Mouse (Mus musculus) forebrain, embryonic 16.5 days (tissue): ENCODE data around the gene Tdpoz1. TPM values are rescaled to one million over a fixed set of nuclear protein-coding genes. Genes with fewer than 3 reads are reported as not detected.
"Not testable (repeated sequence)": the region's sequence is repeated elsewhere in the genome, so short reads cannot be mapped to it uniquely, and the experiment has no call there.

Source experiments
- ATAC-seq: fragments of 200-750 bp; cut with Nextera tagmentation; 2 replicates; pipeline ENCODE4 v1.8.0; 2017; ENCODE audit warnings: mild to moderate bottlenecking, moderate library complexity
- H3K27ac ChIP-seq: fragments of 300-500 bp; sonication (generic); 2 replicates; pipeline ENCODE4 v1.5.1; 2014; ENCODE audit warnings: low read length, control low read depth
- H3K27me3 ChIP-seq: fragments of 300-500 bp; sonication (generic); replicated peaks from 2 replicates; pipeline ENCODE4 v1.6.1; 2014; ENCODE audit warnings: low read length; ENCODE audit not compliant: control insufficient read depth, insufficient read depth
- H3K36me3 ChIP-seq: fragments of 300-500 bp; sonication (generic); 2 replicates; pipeline ENCODE4 v1.6.1; 2014; ENCODE audit not compliant: control insufficient read depth, insufficient read depth
- H3K4me1 ChIP-seq: fragments of 300-500 bp; sonication (generic); replicated peaks from 2 replicates; pipeline ENCODE4 v1.6.1; 2014; ENCODE audit warnings: low read length; ENCODE audit not compliant: control insufficient read depth, insufficient read depth
- H3K4me2 ChIP-seq: fragments of 300-500 bp; sonication (generic); 2 replicates; pipeline ENCODE4 v1.6.1; 2014; ENCODE audit warnings: mild to moderate bottlenecking, low read length, control low read depth
- H3K4me3 ChIP-seq: fragments of 300-500 bp; sonication (generic); replicated peaks from 2 replicates; pipeline ENCODE4 v1.5.1; 2014; ENCODE audit warnings: mild to moderate bottlenecking, low read length, control low read depth
- H3K9ac ChIP-seq: fragments of 300-500 bp; sonication (generic); replicated peaks from 2 replicates; pipeline ENCODE4 v1.6.1; 2014; ENCODE audit warnings: low read depth, low read length, control low read depth
- H3K9me3 ChIP-seq: fragments of 300-500 bp; sonication (generic); 2 replicates; pipeline ENCODE4 v1.6.1; 2016; ENCODE audit warnings: low read length; ENCODE audit not compliant: control insufficient read depth
- WGBS: fragments of 180-500 bp; shearing (Covaris S2); extraction: QIAGEN DNeasy Blood & Tissue Kit; methylation state at CpG from one replicate; pipeline ENCODE4 v1.1.7; 2014; 5-methylcytosine and 5-hydroxymethylcytosine counted together
- polyA plus RNA-seq: library from polyadenylated mRNA; unstranded; fragments of >200 nt; fragmentation: Nextera tagmentation; extraction: Ambion mirVana; gene quantifications from 2 replicates; pipeline ENCODE4 v1.2.1, GENCODE M21; 2015

Tdpoz1 gene
- not detected in 2 replicates for polyA plus RNA-seq

GRCm38 (mm10) chr3:93676210-93676609 lies at the start of gene Tdpoz1:
Gene Tdpoz1 (minus strand): TSS chr3:93676310.
- H3K4me3 ChIP-seq, H3K4me2 ChIP-seq, H3K4me1 ChIP-seq, H3K9ac ChIP-seq, H3K27ac ChIP-seq, ATAC-seq, H3K9me3 ChIP-seq, H3K27me3 ChIP-seq, H3K36me3 ChIP-seq: not testable (repeated sequence)
- WGBS, result 79% methylated on average over 2 of the region's 4 CpGs

- not testable (repeated sequence) for H3K4me1 ChIP-seq, H3K27me3 ChIP-seq, H3K9ac ChIP-seq, H3K4me3 ChIP-seq, H3K36me3 ChIP-seq, H3K27ac ChIP-seq, ATAC-seq, H3K4me2 ChIP-seq, H3K9me3 ChIP-seq
- WGBS, result 80% methylated on average over 2 of the region's 2 CpGs
These were observed 33.0 kb upstream of the Tdpoz1 start for GRCm38 (mm10) chr3:93708969-93709637.

- WGBS, result 70% methylated on average over 1 of the region's 2 CpGs
- H3K9ac ChIP-seq, H3K27ac ChIP-seq, H3K4me1 ChIP-seq, H3K9me3 ChIP-seq, H3K4me3 ChIP-seq, H3K4me2 ChIP-seq, H3K36me3 ChIP-seq, H3K27me3 ChIP-seq, ATAC-seq: not testable (repeated sequence)
These were observed 16.9 kb upstream of the Tdpoz1 start, which contains the start of gene Gm37596 for GRCm38 (mm10) chr3:93692970-93693369. Gene Gm37596 (minus strand): TSS chr3:93693070.

DNA sequence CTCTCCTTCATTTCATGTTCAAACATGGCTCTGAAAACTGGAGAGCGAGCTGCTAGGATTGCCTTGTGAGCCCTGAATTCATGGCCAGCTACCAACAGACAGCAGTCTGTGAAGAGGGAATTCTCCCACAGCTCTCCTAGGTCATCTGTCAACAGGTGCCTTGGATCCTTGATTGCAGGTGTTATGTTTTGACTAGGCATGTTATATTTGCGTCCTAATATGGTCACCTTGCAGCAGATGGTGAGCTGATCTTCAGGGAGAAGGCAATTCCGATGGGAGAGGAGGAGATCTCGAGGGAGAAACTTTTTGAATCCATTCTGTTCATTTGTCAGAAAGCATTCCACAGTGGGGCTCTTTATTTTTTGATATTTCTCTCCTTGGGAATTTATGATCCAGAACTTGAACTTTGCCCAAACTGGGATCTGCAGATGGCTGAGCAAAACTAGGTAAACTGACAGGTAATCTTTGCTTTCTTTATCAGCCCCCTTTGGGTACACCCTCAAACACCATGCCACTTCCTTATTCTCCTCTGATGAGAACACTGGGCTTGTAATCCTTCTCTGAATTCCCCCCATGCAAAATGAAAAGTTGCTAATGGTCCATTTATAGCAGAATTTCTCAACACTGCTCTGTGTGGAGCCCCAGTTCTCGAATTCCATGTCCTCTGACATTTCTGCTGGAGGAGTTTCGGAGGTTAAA lies 5.2 kb downstream of the Tdpoz1 start:
- not testable (repeated sequence) for H3K4me2 ChIP-seq, H3K4me3 ChIP-seq, H3K9me3 ChIP-seq, ATAC-seq, H3K36me3 ChIP-seq, H3K27me3 ChIP-seq, H3K27ac ChIP-seq, H3K9ac ChIP-seq, H3K4me1 ChIP-seq
- WGBS, result 78% methylated on average over 5 of the region's 6 CpGs

- ATAC-seq, result no peak
- Histone ChIP-seq H3K9ac (no peak overlapping the region), H3K9me3 (no peaks in the 10 kb centered on the region), H3K4me2 (no peak overlapping the region), H3K4me3 (no peak overlapping the region), H3K36me3 (no peaks in the 10 kb centered on the region), H3K27ac (no peak overlapping the region), H3K27me3 (no peaks in the 10 kb centered on the region), H3K4me1 (no peaks in the 10 kb centered on the region)
- WGBS, result 77% methylated on average over 1 of the region's 1 CpGs
These were observed 21.9 kb downstream of the Tdpoz1 start for GRCm38 (mm10) chr3:93654260-93654659.

DNA sequence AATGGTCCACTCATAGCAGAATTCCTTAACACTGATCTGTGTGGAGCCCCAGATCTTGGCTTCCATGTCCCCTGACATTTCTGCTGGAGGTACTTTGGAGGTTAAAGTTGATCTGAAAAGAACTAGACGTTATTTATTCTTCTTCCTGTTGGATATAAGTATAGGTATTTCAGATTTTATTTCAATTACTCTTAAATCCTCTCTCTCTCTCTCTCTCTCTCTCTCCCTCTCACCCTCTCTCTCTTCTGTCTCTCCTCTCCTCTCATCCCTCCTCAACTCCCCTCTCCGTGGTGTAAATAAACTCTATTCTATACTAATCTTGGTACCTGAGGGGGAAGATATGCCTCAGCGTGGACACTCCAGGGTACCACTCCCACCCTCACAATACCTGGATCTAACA lies 23.5 kb downstream of the Tdpoz1 start, which contains the start of gene Tdpoz2:
Tdpoz2 (minus strand) TSS at position 101 of the 400 bp plus-strand sequence.
- H3K4me1 ChIP-seq, result no peaks in the 10 kb centered on the region
- no peak within 1 kb of the TSS for H3K4me2 ChIP-seq
- H3K27me3 ChIP-seq, result no peaks in the 10 kb centered on the region
- no peak within 1 kb of the TSS for H3K4me3 ChIP-seq
- no peak within 1 kb of the TSS for H3K9ac ChIP-seq
- ATAC-seq, result no peak
- H3K9me3 ChIP-seq, result no peaks in the 10 kb centered on the region
- WGBS, result 91% methylated on average over 3 of the region's 3 CpGs
- no peak within 1 kb of the TSS for H3K27ac ChIP-seq
- no peaks in the 10 kb centered on the region for H3K36me3 ChIP-seq

DNA sequence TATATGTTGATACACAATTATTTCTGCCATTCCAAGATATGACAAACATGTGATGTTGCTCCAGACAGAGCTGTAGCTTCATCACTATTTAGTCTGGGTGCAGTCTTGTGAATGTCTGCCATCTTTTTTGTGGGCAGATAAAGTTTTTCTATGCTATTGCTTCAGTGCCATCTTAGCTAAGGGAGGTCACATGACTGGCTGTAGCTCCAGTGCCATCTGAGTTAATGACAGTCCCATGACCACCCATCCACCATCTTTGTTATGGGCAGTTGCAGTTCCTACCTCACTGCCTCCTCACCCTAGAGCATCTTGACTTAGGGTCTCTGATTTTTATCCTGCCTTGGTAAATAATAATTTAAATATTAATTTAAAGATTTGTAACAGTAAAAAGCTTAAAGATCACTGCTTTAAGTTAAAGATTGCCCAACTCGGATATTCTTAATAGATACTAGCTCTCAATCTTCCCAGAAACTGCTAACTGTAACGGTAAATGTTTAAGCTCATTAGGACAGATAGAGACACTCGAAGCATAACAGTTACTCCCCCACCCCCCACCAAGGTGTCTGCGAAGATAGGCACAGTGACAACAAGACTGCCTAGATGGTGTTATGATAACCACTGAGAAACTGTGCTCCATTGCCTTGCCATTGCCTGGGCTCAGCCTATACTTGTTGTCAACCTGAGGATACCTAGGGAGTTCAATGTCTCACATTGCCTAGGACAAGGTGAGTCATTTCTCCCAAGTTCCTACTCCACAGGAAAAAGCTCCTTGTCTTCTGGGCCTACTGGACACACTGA lies 45.0 kb downstream of the Tdpoz1 start:
- not testable (repeated sequence) for H3K27me3 ChIP-seq, H3K36me3 ChIP-seq, H3K4me3 ChIP-seq, H3K4me2 ChIP-seq, H3K27ac ChIP-seq, ATAC-seq, H3K9ac ChIP-seq, H3K9me3 ChIP-seq, H3K4me1 ChIP-seq
- WGBS, result 90% methylated on average over 4 of the region's 4 CpGs
